Mouse (Mus musculus) lung, adult 2 months (tissue): Measurements from ENCODE around the gene Dok5.

Source experiments
- CTCF ChIP-seq: fragments of 200-500 bp; IDR thresholded peaks from 2 replicates; pipeline ENCODE4 v1.5.1; 2011; ENCODE audit warnings: mild to moderate bottlenecking, low read length, control low read depth; ENCODE audit not compliant: insufficient read depth
- POLR2A ChIP-seq: fragments of 200-500 bp; IDR thresholded peaks from 2 replicates; pipeline ENCODE4 v1.6.1; 2011; ENCODE audit warnings: low read depth, mild to moderate bottlenecking, control low read depth, low read length, borderline replicate concordance; ENCODE audit errors: extremely low read depth

- no peak for TF ChIP-seq CTCF
- TF ChIP-seq POLR2A = no peak
These were observed 71.4 kb downstream of the Dok5 start for GRCm38 (mm10) chr2:170802984-170803383.
